Mouse (Mus musculus) stomach, postnatal 0 days (tissue): Measurements from ENCODE around the gene Mrc2.

Source experiments
- CTCF ChIP-seq: IDR thresholded peaks from 2 replicates; pipeline ENCODE4 v1.5.1; 2016; ENCODE audit warnings: antibody characterized with exemption, low read depth, mild to moderate bottlenecking, moderate library complexity
- EP300 ChIP-seq: optimal IDR thresholded peaks from 2 replicates; pipeline ENCODE3; 2016; ENCODE audit warnings: antibody characterized with exemption

GRCm38 (mm10) chr11:105280456-105280855 lies 12.0 kb upstream of the Mrc2 start:
- no peak for TF ChIP-seq CTCF
- no peak for TF ChIP-seq EP300
